Mouse (Mus musculus) induced T-regulatory cell, adult 2 months (primary cell): ENCODE results near the gene BC005624.

Experiments used
- DNase-seq: peaks from one replicate; pipeline ENCODE4 v3.0.0-alpha.2; 2012; ENCODE audit warnings: low read depth

The BC005624 gene

DNA sequence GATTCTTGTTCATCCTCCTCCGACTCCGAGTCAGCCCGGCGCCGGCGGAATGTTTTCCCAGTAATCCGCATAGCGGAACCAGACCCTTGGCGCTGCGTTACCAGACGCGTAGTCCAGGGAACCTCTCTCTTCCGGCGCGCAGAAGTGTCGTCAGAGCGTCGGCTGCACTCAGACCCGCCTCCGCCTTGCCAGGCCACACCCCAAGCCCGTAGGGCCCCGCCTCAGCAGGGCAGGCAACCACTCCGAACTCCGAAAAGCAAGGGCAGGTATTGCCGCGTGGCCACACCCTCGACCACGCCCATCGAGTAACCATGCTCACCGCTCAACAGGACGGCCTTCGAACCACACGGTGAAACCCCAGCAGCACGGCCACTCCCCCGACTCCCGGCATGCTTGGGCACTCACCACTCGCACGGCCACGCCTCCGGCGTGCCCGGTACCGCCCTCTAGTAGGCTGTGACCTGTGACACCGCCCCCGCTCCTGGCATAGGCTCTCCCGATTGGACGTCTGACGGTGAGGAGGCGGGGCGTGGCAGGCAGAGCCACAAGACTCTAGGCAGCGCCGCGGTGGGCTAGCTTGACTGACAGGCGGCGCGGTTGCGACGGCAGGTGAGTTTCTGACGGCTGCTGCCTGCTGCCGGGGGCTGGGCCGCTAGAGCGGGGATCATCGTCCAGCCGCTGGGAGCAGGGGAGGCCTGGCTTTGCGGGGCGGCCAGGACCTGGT is at the start of gene BC005624, which contains the start of gene Usp20:
Gene BC005624 (minus strand): TSS at position 412 of the 724 bp plus-strand sequence.
Gene Usp20 (plus strand): TSS at position 490 of the 724 bp plus-strand sequence.
- DNase-seq: peak; percentile 100

GRCm38 (mm10) chr2:31026642-31027041 is 44.6 kb upstream of the BC005624 start:
- peak; percentile 73 for DNase-seq

DNA sequence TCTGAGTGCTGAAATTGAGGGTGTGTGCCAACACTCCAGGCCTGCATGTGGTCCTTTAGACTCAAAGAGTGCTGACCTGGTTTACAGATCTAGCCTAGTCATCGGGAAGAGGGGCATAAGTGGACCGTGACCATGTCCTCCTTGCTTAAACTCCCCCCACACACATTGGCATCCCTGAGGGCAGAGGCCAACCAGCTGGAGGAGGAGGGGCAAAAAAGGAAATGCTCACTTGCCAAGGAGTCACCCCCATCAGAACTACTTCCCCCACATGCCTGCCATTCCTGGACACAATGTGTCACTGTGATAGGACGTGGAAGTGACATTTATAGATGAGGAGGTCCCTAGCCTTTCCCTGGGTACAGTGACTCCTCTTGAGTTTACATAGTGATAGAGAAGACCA is 43.5 kb upstream of the BC005624 start:
- DNase-seq: peak; percentile 38

DNA sequence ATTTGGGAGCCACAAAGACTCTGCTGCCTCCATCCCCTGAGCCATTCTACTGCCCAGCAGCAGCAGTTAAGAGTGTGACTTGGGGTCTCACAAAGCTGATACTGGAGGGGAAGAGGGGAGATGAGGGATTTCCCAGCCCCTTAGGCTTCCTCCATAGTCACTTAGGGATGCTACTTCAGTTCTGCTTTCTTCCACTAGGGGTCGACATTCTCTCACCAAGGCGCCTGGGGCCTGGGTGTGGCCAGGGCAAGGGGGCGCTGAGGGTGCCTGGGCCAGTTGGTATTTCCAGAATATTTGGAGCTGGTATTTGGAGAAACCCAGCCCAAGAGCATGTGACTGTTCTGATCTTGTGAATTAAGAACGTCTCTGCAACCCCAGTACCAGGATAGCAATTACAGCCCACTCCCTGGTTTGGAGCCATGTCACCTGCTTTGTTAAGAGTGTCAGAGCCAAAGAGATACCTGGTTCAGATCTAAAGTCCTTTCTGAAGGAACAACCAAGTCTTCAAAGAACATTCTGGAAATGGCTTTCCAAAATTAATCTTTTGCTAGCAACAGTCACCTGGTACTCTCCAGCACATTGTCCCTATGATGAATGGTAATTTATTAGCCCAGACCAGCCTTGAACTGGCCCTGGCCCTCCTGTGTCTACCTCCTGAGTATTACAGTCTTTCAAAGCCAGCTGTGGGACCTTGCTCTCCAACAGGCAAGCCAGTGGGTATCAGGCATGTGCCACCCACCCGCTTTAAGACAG is 42.8 kb upstream of the BC005624 start:
- peak; percentile 87 for DNase-seq

DNA sequence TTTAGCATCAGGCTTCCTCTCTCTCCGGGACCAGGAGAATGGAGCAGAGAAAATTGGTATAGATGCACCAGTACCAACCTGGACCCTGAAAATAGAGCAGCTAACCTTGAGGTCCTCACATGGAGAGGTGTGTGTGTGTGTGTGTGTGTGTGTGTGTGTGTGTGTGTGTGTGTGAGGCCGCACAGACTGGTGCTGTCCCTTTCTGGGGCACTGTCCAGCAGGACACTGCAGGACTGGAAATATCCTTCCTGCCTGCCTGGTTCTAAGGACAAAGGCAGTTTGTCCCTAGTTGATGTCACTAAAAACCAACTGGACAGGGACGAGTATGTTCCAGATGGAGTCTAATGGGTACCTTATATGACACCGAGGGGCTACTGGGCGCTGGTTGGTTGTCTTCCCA is 41.9 kb upstream of the BC005624 start:
- DNase-seq: no peak

DNA sequence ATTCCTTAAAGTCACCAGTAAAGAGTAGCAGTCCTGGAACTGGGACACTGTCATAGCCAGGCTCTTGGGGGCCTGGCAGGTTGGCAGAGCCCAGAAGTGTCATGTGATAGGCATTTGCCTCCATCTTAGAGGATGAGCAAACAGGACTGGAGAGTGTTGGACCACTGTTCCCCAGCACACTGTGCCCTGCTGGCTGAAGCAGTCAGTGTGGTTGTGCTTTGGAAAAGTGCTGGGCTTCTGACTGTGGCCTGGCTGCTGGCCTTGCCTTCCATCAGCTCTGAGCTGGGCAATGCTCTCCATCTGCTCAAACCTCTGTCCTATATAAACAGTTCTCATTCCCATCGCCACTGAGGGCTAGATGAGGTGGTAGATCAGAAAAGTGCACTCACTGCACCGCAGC is 38.2 kb upstream of the BC005624 start:
- DNase-seq: no peak

GRCm38 (mm10) chr2:31019011-31019410 is 37.0 kb upstream of the BC005624 start:
- DNase-seq: no peak

GRCm38 (mm10) chr2:31018519-31018918 is 36.5 kb upstream of the BC005624 start:
- no peak for DNase-seq

GRCm38 (mm10) chr2:31017625-31018317 is 35.8 kb upstream of the BC005624 start:
- DNase-seq: no peak

- DNase-seq: no peak
Measured at GRCm38 (mm10) chr2:31013371-31014120, 31.5 kb upstream of the BC005624 start.

DNA sequence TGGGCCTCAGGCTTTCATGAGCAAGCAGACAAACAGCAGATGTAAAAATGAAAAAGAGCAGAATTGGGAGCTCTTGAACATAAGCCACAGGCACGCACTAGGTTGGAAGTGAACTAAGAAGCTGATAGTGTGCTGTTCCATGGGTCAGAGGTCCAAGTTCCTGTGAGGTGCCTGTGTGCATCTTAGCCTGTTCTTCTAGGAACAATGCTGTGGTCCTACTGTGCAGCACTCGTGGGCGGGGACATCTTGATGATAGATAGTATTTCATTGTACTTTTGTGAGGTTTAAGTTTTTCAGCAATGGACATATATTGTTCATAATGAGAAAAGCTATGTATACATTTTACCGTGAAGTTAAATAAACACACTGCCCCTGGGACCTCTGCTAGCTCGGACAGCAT is 25.2 kb upstream of the BC005624 start:
- no peak for DNase-seq

- no peak for DNase-seq
Measured at GRCm38 (mm10) chr2:31006434-31006833, 24.4 kb upstream of the BC005624 start.

DNA sequence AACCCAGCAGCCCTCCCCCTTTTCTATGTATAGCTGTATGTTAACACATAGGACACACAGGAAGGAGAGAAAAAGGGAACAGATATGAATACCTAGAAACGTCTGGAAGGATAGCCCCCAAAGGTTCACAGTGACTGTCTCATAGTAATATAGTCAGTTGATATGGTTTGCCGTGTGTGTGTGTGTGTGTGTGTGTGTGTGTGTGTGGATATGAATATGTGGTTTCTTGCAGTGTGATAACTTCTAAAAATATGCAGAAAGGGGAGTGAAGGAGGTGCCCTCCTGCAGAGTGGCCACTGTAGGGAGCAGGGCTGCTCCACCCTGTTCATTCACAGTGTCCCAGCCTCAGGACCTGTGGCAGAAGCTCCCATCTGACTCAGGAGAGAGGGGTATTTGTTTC is 23.5 kb upstream of the BC005624 start:
- DNase-seq: no peak

DNA sequence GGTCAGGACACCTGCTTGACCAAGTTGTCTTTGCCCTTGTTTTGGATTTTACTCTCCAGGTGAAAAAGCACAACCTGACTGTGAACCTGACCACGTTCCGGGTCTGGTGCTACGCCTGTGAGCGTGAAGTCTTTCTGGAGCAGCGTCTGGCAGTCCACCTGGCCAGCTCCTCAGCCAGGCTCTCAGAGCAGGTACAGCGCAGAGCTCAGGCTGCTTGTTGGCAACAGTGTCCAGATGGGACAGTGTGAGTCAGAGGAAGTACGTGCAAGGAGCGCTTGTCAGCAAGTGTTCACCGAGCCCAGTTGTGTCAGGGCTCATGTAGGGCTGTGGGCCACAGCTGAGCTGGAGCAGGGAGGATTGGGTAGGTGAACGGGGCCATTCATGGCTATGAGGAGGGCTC is 20.9 kb upstream of the BC005624 start:
- DNase-seq: no peak

DNA sequence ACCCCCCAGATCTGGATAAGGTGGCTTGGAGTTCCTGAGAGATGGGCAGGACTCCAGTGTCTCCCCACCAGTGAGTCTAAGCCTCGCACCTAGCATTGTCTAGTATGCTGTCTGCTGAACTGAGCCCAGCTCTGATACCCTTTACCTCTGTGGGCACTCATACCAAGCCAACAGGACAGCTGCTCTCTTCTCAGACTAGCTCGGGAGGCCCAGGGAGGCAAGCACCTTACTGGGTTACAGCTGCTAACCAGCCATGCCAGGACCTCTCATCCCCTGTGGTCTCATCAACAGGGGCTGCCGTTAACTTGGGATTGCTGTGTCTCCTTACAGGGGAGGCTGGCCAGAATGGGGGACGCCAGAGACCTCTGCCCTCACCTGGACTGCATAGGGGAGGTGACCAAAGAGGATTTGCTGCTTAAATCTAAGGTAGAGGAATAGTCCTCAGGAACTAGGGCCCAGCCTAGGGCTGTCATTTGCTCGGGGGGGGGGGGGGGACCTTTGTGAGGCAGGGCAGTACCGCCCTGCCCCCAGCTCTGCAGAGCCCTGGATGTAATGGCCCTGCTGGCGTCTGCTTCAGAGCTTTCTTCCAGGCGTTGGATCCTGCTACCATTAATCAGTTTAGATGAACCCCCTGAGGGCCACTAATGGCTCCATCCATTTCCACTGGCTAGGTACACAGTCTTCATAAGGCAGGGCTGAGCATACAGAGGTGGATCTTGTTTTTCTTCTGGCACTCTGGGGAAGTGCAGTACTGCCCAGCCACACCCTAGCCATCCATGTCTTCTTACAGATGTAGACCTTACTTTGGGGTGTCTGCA is 16.7 kb upstream of the BC005624 start:
- no peak for DNase-seq

- DNase-seq: peak; percentile 68
Measured at GRCm38 (mm10) chr2:30995432-30995996, 13.5 kb upstream of the BC005624 start.

GRCm38 (mm10) chr2:30994853-30995252 is 12.9 kb upstream of the BC005624 start:
- DNase-seq: no peak

GRCm38 (mm10) chr2:30990221-30990620 is 8.2 kb upstream of the BC005624 start:
- DNase-seq: no peak

- DNase-seq: peak; percentile 68
Measured at GRCm38 (mm10) chr2:30985111-30986020, 3.4 kb upstream of the BC005624 start.

GRCm38 (mm10) chr2:30983024-30983423 is 1.0 kb upstream of the BC005624 start:
- no peak for DNase-seq
